Mouse (Mus musculus) C2C12 (cell line): ENCODE measurements at regions not wholly inside any gene's neighbourhood (a gene's known extent, or its start where the extent isn't known, plus 50 kb on each side); places are given as distances from the start of the nearest gene placed in this dataset.

ENCODE experiments used
- H3K27me3 ChIP-seq: one replicate; pipeline ENCODE4 v1.6.1; 2011; ENCODE audit not compliant: control insufficient read depth, insufficient read depth, insufficient read length
- H3K36me3 ChIP-seq: one replicate; pipeline ENCODE4 v1.6.1; 2011; ENCODE audit not compliant: control insufficient read depth, insufficient read depth
- H3K4me3 ChIP-seq: one replicate; pipeline ENCODE4 v1.5.1; 2011; ENCODE audit warnings: mild to moderate bottlenecking, control low read depth; ENCODE audit not compliant: poor library complexity, insufficient read depth, severe bottlenecking
- H3K79me2 ChIP-seq: one replicate; pipeline ENCODE4 v1.6.1; 2011; ENCODE audit not compliant: control insufficient read depth, insufficient read depth
- H3K79me3 ChIP-seq: one replicate; pipeline ENCODE4 v1.6.1; 2011; ENCODE audit warnings: low read depth, control low read depth
- H3ac ChIP-seq: one replicate; pipeline ENCODE3; 2011; ENCODE audit warnings: low read depth; ENCODE audit not compliant: control insufficient read depth, insufficient read length
- CEBPB ChIP-seq: IDR thresholded peaks from one replicate; pipeline ENCODE4 v1.6.1; 2011; ENCODE audit warnings: low read depth, mild to moderate bottlenecking, control low read depth, moderate library complexity
- CTCF ChIP-seq: IDR thresholded peaks from one replicate; pipeline ENCODE4 v1.5.1; 2011; ENCODE audit not compliant: control insufficient read depth, insufficient read depth, insufficient read length
- FOSL1 ChIP-seq: IDR thresholded peaks from one replicate; pipeline ENCODE4 v1.8.0; 2011; ENCODE audit warnings: mild to moderate bottlenecking, low read length; ENCODE audit not compliant: poor library complexity, insufficient read depth, severe bottlenecking
- MAX ChIP-seq: IDR thresholded peaks from one replicate; pipeline ENCODE4 v1.6.1; 2011; ENCODE audit warnings: mild to moderate bottlenecking, control low read depth
- MYOD1 ChIP-seq: IDR thresholded peaks from one replicate; pipeline ENCODE4 v1.6.1; 2011; ENCODE audit warnings: low read depth; ENCODE audit not compliant: control insufficient read depth, insufficient read length
- MYOG ChIP-seq: IDR thresholded peaks from one replicate; pipeline ENCODE4 v1.6.1; 2011; ENCODE audit not compliant: control insufficient read depth, insufficient read length; ENCODE audit errors: extremely low read depth
- USF1 ChIP-seq: IDR thresholded peaks from one replicate; pipeline ENCODE4 v1.6.1; 2011; ENCODE audit warnings: low read depth, mild to moderate bottlenecking, control low read depth, moderate library complexity

- Histone ChIP-seq H3ac (no peak overlapping the region), H3K36me3 (no peaks in the 10 kb centered on the region), H3K4me3 (no peak overlapping the region), H3K79me2 (no peaks in the 10 kb centered on the region), H3K27me3 (no peaks in the 10 kb centered on the region), H3K79me3 (no peaks in the 10 kb centered on the region)
- TF ChIP-seq MAX = no peak
- TF ChIP-seq CTCF = no peak
- no peak for TF ChIP-seq USF1
- no peak for TF ChIP-seq CEBPB
- TF ChIP-seq FOSL1 = no peak
- no peak for TF ChIP-seq MYOG
- no peak for TF ChIP-seq MYOD1
These were observed 1349.4 kb downstream of the Slc22a22 start for GRCm38 (mm10) chr15:56128029-56128428.

DNA sequence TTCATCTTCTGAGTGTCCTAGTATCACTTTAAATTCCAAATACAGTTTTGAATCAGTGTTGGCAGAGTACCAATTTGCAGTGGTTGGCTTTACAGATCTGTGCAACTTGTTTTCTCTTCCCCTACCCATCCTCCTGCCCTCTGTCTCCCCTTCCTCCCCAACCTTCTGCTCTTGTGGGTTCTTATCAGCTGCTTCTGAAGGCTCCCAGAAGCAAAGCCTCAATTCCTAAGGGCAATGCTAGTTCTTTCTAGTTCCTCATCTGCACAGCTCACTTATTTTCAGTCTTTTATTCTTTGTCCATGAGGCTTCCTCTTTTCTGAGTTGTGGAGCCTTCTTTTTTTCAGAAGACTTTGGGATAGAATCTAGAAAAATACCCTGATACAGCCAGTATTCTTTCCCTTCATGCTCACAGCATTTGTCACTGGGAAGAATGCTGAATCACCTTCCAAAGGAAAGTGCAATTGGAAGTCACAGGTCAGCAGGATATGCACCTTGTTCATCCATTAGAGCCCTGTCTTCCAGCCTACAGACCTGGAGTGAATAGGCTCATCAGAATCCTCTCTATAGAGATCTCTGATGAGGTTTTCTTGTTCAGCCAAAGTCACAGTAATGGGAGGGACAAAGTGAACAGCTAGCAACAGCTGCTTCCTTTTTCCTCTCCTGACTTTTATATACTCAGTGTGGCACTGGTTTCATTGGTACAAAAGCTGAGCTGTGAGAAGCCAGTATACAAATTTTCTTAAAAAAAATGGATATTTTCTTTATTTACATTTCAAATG is 1357.9 kb downstream of the Slc22a22 start:
- no peak overlapping the region for H3K4me3 ChIP-seq
- no peaks in the 10 kb centered on the region for H3K79me2 ChIP-seq
- H3K36me3 ChIP-seq = no peaks in the 10 kb centered on the region
- no peaks in the 10 kb centered on the region for H3K27me3 ChIP-seq
- no peak for TF ChIP-seq MYOG
- no peak for TF ChIP-seq MAX
- no peak for TF ChIP-seq CTCF
- no peak for TF ChIP-seq FOSL1
- no peak for TF ChIP-seq USF1
- TF ChIP-seq MYOD1 = no peak
- TF ChIP-seq CEBPB = no peak
- no peaks in the 10 kb centered on the region for H3K79me3 ChIP-seq
- H3ac ChIP-seq = no peak overlapping the region

- Histone ChIP-seq H3ac (no peak overlapping the region), H3K36me3 (no peaks in the 10 kb centered on the region), H3K4me3 (no peak overlapping the region), H3K27me3 (peaks cover 6% of the 10 kb centered on the region), H3K79me3 (no peaks in the 10 kb centered on the region), H3K79me2 (no peaks in the 10 kb centered on the region)
- TF ChIP-seq MYOG (no peak), USF1 (no peak), FOSL1 (no peak), CEBPB (no peak), MAX (no peak), CTCF (no peak), MYOD1 (no peak)
These were observed 1369.1 kb downstream of the Slc22a22 start for GRCm38 (mm10) chr15:56108313-56108712.

DNA sequence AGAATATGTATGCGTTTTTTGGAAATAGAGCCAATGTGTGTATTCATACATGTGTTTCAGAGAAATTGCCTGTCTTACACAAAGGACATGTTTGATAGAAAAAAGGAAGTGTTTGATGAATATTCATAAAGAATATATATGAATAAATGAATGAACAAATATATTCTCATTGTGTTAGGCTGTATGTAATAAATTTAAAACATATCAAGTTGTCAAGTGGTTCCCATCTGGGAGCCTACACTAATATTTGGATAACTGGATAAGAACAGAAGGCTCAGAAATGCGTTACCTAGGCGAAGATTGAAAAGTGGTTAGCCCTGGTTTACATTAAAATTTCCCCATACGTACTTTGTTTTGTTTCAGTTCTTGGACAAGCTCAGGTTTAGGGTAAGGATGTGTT is 1369.7 kb downstream of the Slc22a22 start:
- H3ac ChIP-seq = no peak overlapping the region
- TF ChIP-seq USF1 = no peak
- TF ChIP-seq MAX = no peak
- no peak for TF ChIP-seq FOSL1
- TF ChIP-seq MYOD1 = no peak
- no peak for TF ChIP-seq MYOG
- no peak for TF ChIP-seq CEBPB
- no peak for TF ChIP-seq CTCF
- H3K79me3 ChIP-seq = no peaks in the 10 kb centered on the region
- H3K4me3 ChIP-seq = no peak overlapping the region
- no peaks in the 10 kb centered on the region for H3K79me2 ChIP-seq
- peaks cover 4% of the 10 kb centered on the region for H3K27me3 ChIP-seq
- no peaks in the 10 kb centered on the region for H3K36me3 ChIP-seq

GRCm38 (mm10) chr15:56100133-56100735 is 1377.2 kb downstream of the Slc22a22 start:
- H3K36me3 ChIP-seq = no peaks in the 10 kb centered on the region
- H3K4me3 ChIP-seq = no peak overlapping the region
- H3K79me2 ChIP-seq = no peaks in the 10 kb centered on the region
- H3K27me3 ChIP-seq = no peaks in the 10 kb centered on the region
- TF ChIP-seq CEBPB (no peak), MYOG (no peak), MAX (no peak), CTCF (no peak), FOSL1 (no peak)
- no peak overlapping the region for H3ac ChIP-seq
- H3K79me3 ChIP-seq = no peaks in the 10 kb centered on the region

GRCm38 (mm10) chr15:56077838-56078567 is 1399.4 kb downstream of the Slc22a22 start:
- H3K4me3 ChIP-seq = no peak overlapping the region
- no peaks in the 10 kb centered on the region for H3K27me3 ChIP-seq
- no peaks in the 10 kb centered on the region for H3K79me2 ChIP-seq
- H3K79me3 ChIP-seq = no peaks in the 10 kb centered on the region
- no peak overlapping the region for H3ac ChIP-seq
- TF ChIP-seq MYOG (no peak), FOSL1 (no peak), MAX (no peak), MYOD1 (no peak), USF1 (no peak), CEBPB (no peak), CTCF (no peak)
- no peaks in the 10 kb centered on the region for H3K36me3 ChIP-seq
